Mouse (Mus musculus): ENCODE data around the gene Fbxw8. TPM values are rescaled to one million over a fixed set of nuclear protein-coding genes. Genes with fewer than 3 reads are reported as not detected.

The Fbxw8 gene
- total and polyA plus RNA-seq, 2 experiments from 2014 or later, result 16.5 to 49.7 TPM

- ATAC-seq (ENCODE audit: insufficient read depth, low read depth), result no peak; the same call in 1 of the 2 replicates
Observed at GRCm38 (mm10) chr5:118099069-118099869, 56.0 kb downstream of the Fbxw8 start.

GRCm38 (mm10) chr5:118096317-118096716 is 58.9 kb downstream of the Fbxw8 start:
- H3K27ac ChIP-seq (ENCODE audit: low read depth), result no peak overlapping the region
- H3K27me3 ChIP-seq (ENCODE audit: control insufficient read depth, insufficient read depth, low read length), result no peaks in the 10 kb centered on the region
- H3K9me3 ChIP-seq (replicated peaks; ENCODE audit: control insufficient read depth, low read length), result no peaks in the 10 kb centered on the region
- no peak overlapping the region for H3K9ac ChIP-seq (replicated peaks; ENCODE audit: low read depth, low read length)
- TF ChIP-seq CTCF (IDR thresholded peaks at IDR 0.05; ENCODE audit: low read depth) (no peak), EP300 (IDR thresholded peaks at IDR 0.05; ENCODE audit: low read depth) (no peak)
- H3K36me3 ChIP-seq (replicated peaks; ENCODE audit: control insufficient read depth, insufficient read depth, low read length), result peaks cover 52% of the 10 kb centered on the region
- no peaks in the 10 kb centered on the region for H3K4me1 ChIP-seq (ENCODE audit: control insufficient read depth, insufficient read depth)
- no peak overlapping the region for H3K4me2 ChIP-seq (ENCODE audit: low read depth, low read length)
- H3K4me3 ChIP-seq (ENCODE audit: low read depth, low read length), result no peak overlapping the region
- no peak for ATAC-seq (ENCODE audit: insufficient read depth, low read depth)
- 89% methylated on average over 3 of the region's 3 CpGs for WGBS
- no peak for DNase-seq (ENCODE audit: low spot score)

More at GRCm38 (mm10) chr5:118099069-118099869, 56.0 kb downstream of the Fbxw8 start:
- Histone ChIP-seq H3K27ac (ENCODE audit: low read depth) (no peak overlapping the region), H3K4me2 (ENCODE audit: low read depth, low read length) (no peak overlapping the region), H3K36me3 (replicated peaks; ENCODE audit: control insufficient read depth, insufficient read depth, low read length) (peaks cover 24% of the 10 kb centered on the region), H3K4me3 (ENCODE audit: low read depth, low read length) (no peak overlapping the region), H3K9me3 (replicated peaks; ENCODE audit: control insufficient read depth, low read length) (no peaks in the 10 kb centered on the region), H3K27me3 (ENCODE audit: control insufficient read depth, insufficient read depth, low read length) (no peaks in the 10 kb centered on the region), H3K9ac (replicated peaks; ENCODE audit: low read depth, low read length) (no peak overlapping the region), H3K4me1 (ENCODE audit: control insufficient read depth, insufficient read depth) (no peaks in the 10 kb centered on the region)
- no peak for DNase-seq (ENCODE audit: low spot score)
- 67% methylated on average over 11 of the region's 11 CpGs for WGBS
- TF ChIP-seq EP300 (IDR thresholded peaks at IDR 0.05; ENCODE audit: low read depth) (no peak), CTCF (IDR thresholded peaks at IDR 0.05; ENCODE audit: low read depth) (no peak)

GRCm38 (mm10) chr5:118095849-118096248 is 59.4 kb downstream of the Fbxw8 start:
- H3K36me3 ChIP-seq (replicated peaks; ENCODE audit: control insufficient read depth, insufficient read depth, low read length), result peaks cover 54% of the 10 kb centered on the region
- H3K27me3 ChIP-seq (ENCODE audit: control insufficient read depth, insufficient read depth, low read length), result no peaks in the 10 kb centered on the region
- no peak overlapping the region for H3K4me2 ChIP-seq (ENCODE audit: low read depth, low read length)
- no peak overlapping the region for H3K4me3 ChIP-seq (ENCODE audit: low read depth, low read length)
- H3K27ac ChIP-seq (ENCODE audit: low read depth), result no peak overlapping the region
- no peak overlapping the region for H3K9ac ChIP-seq (replicated peaks; ENCODE audit: low read depth, low read length)
- H3K9me3 ChIP-seq (replicated peaks; ENCODE audit: control insufficient read depth, low read length), result no peaks in the 10 kb centered on the region
- no peak for DNase-seq (ENCODE audit: low spot score)
- 89% methylated on average over 4 of the region's 4 CpGs for WGBS
- no peak for ATAC-seq (ENCODE audit: insufficient read depth, low read depth)
- H3K4me1 ChIP-seq (ENCODE audit: control insufficient read depth, insufficient read depth), result no peaks in the 10 kb centered on the region
- no peak for TF ChIP-seq EP300 (IDR thresholded peaks at IDR 0.05; ENCODE audit: low read depth)
- no peak for TF ChIP-seq CTCF (IDR thresholded peaks at IDR 0.05; ENCODE audit: low read depth)

- peaks cover 54% of the 10 kb centered on the region for H3K36me3 ChIP-seq (replicated peaks; ENCODE audit: control insufficient read depth, insufficient read depth, low read length)
- H3K9me3 ChIP-seq (replicated peaks; ENCODE audit: control insufficient read depth, low read length), result no peaks in the 10 kb centered on the region
- WGBS, result 84% methylated on average over 11 of the region's 11 CpGs
- DNase-seq (ENCODE audit: low spot score), result no peak
- no peak overlapping the region for H3K4me2 ChIP-seq (ENCODE audit: low read depth, low read length)
- no peaks in the 10 kb centered on the region for H3K27me3 ChIP-seq (ENCODE audit: control insufficient read depth, insufficient read depth, low read length)
- H3K4me3 ChIP-seq (ENCODE audit: low read depth, low read length), result no peak overlapping the region
- H3K9ac ChIP-seq (replicated peaks; ENCODE audit: low read depth, low read length), result no peak overlapping the region
- no peak for ATAC-seq (ENCODE audit: insufficient read depth, low read depth)
- TF ChIP-seq CTCF (IDR thresholded peaks at IDR 0.05; ENCODE audit: low read depth) (no peak), EP300 (IDR thresholded peaks at IDR 0.05; ENCODE audit: low read depth) (no peak)
- H3K4me1 ChIP-seq (ENCODE audit: control insufficient read depth, insufficient read depth), result no peaks in the 10 kb centered on the region
- H3K27ac ChIP-seq (ENCODE audit: low read depth), result no peak overlapping the region
Observed at GRCm38 (mm10) chr5:118095433-118095832, 59.8 kb downstream of the Fbxw8 start.

GRCm38 (mm10) chr5:118093321-118094035 is 61.8 kb downstream of the Fbxw8 start:
- H3K36me3 ChIP-seq (replicated peaks; ENCODE audit: control insufficient read depth, insufficient read depth, low read length), result peaks cover 59% of the 10 kb centered on the region
- 77% methylated on average over 11 of the region's 11 CpGs for whole genome bisulfite sequencing
- H3K4me2 ChIP-seq (ENCODE audit: low read depth, low read length), result no peak overlapping the region
- no peak for DNase-seq (ENCODE audit: low spot score)
- peaks cover 16% of the 10 kb centered on the region; the same call in 1 of the 2 replicates for H3K4me1 ChIP-seq (ENCODE audit: control insufficient read depth, insufficient read depth)
- H3K4me3 ChIP-seq (ENCODE audit: low read depth, low read length), result no peak overlapping the region
- H3K27me3 ChIP-seq (ENCODE audit: control insufficient read depth, insufficient read depth, low read length), result no peaks in the 10 kb centered on the region
- H3K9me3 ChIP-seq (replicated peaks; ENCODE audit: control insufficient read depth, low read length), result no peaks in the 10 kb centered on the region
- H3K27ac ChIP-seq (ENCODE audit: low read depth), result no peak overlapping the region
- no peak for TF ChIP-seq EP300 (IDR thresholded peaks at IDR 0.05; ENCODE audit: low read depth)
- peak; percentile 38 for TF ChIP-seq CTCF (IDR thresholded peaks at IDR 0.05; ENCODE audit: low read depth)
- no peak overlapping the region for H3K9ac ChIP-seq (replicated peaks; ENCODE audit: low read depth, low read length)
- ATAC-seq (ENCODE audit: insufficient read depth, low read depth), result no peak

Measured in heart, postnatal 0 days (tissue).